Mouse (Mus musculus) E14TG2a.4 (cell line): ENCODE results near the gene Sf3b5.

ENCODE experiments used
- CTCF ChIP-seq: conservative IDR thresholded peaks from 2 replicates; pipeline ENCODE4 v1.5.1; 2014; ENCODE audit warnings: low read length
- NANOG ChIP-seq: IDR thresholded peaks from 2 replicates; pipeline ENCODE4 v1.6.1; 2014; ENCODE audit warnings: borderline replicate concordance, low read length, mixed read lengths

DNA sequence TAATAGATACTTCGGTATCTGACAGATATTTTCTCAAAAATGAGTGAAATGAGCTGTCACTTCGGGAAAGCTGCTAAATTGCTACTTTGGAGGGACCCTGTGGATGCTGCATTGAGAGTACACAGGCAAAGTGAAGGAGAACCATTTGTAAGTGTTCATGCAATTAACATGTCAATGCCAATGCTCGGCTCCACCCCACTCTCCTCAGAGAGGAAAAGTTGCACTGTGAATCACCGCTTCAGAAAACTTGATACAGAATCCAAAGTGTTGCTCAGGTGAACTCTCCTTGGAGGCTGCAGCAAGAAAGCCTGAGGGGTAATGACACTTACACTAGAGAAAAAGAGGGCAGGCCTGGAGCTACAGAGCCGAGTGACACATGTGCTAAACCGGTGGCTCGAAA is 8.9 kb downstream of the Sf3b5 start:
- TF ChIP-seq CTCF (no peak), NANOG (no peak)
